Mouse (Mus musculus) myocyte (in vitro differentiated cells): ENCODE measurements around the gene Olfr559.

Source experiments
- E2F4 ChIP-seq: IDR thresholded peaks from one replicate; pipeline ENCODE4 v1.6.1; 2011; ENCODE audit warnings: mild to moderate bottlenecking, control low read depth, moderate library complexity; ENCODE audit not compliant: insufficient read depth
- MAX ChIP-seq: IDR thresholded peaks from one replicate; pipeline ENCODE4 v1.6.1; 2011; ENCODE audit warnings: low read depth, mild to moderate bottlenecking, control low read depth
- MYOD1 ChIP-seq, 3 experiments: IDR thresholded peaks; one replicate each; pipeline ENCODE4 v1.6.1; 2011; ENCODE audit warnings: control low read depth in 2 of 3, low read depth in 2 of 3, mild to moderate bottlenecking in 2 of 3, moderate library complexity in 1 of 3; ENCODE audit not compliant: insufficient read length in 2 of 3, control insufficient read depth in 1 of 3
- MYOG ChIP-seq, 3 experiments: IDR thresholded peaks; one replicate each; pipeline ENCODE4 v1.6.1; 2011; ENCODE audit warnings: control low read depth in 2 of 3, low read depth in 2 of 3, mild to moderate bottlenecking in 2 of 3; ENCODE audit not compliant: insufficient read length in 2 of 3, control insufficient read depth in 1 of 3, insufficient read depth in 1 of 3
- POLR2A ChIP-seq: IDR thresholded peaks from one replicate; pipeline ENCODE4 v1.6.1; 2011; ENCODE audit warnings: low read depth, mild to moderate bottlenecking, control low read depth, moderate library complexity; ENCODE audit not compliant: insufficient read length
- POLR2AphosphoS2 ChIP-seq: IDR thresholded peaks from one replicate; pipeline ENCODE4 v1.6.1; 2011; ENCODE audit warnings: low read depth, control low read depth; ENCODE audit not compliant: insufficient read length
- SRF ChIP-seq: IDR thresholded peaks from one replicate; pipeline ENCODE4 v1.6.1; 2011; ENCODE audit warnings: low read depth; ENCODE audit not compliant: control insufficient read depth, insufficient read length
- TCF12 ChIP-seq: IDR thresholded peaks from one replicate; pipeline ENCODE4 v1.6.1; 2011; ENCODE audit warnings: mild to moderate bottlenecking, control low read depth; ENCODE audit not compliant: poor library complexity, insufficient read depth, severe bottlenecking
- TCF3 ChIP-seq: IDR thresholded peaks from one replicate; pipeline ENCODE4 v1.6.1; 2011; ENCODE audit warnings: low read depth, control low read depth; ENCODE audit not compliant: insufficient read length
- USF1 ChIP-seq: IDR thresholded peaks from one replicate; pipeline ENCODE4 v1.6.1; 2011; ENCODE audit warnings: low read depth, mild to moderate bottlenecking, control low read depth, moderate library complexity

DNA sequence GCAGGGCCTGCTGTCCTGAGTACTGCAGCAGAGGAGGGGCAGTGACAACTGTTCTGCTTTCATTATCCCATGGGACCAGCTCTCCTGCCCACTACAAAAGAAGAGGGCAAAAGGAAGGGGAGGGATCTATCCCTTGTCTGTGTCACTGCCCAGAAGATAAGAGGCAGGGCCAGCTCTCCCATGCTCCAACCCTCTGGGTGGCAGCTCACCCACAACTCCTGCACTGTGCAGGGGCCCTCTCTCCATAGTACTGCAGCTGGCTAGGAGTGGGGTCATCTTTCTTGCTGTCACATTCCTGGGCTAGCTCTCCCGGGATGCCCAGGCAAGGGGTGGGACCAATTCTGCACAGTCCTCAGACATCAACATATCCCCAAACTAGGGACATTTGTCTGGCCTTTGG is 6.5 kb upstream of the Olfr559 start:
- TF ChIP-seq POLR2AphosphoS2 (no peak), TCF12 (no peak), POLR2A (no peak), MAX (no peak), E2F4 (no peak), USF1 (no peak), MYOD1 (IDR thresholded peaks at IDR 0.05; ENCODE audit: control insufficient read depth in 1 of 3, insufficient read length in 2 of 3, low read depth in 2 of 3) (no peak), TCF3 (no peak), SRF (no peak), MYOG (IDR thresholded peaks at IDR 0.05; ENCODE audit: control insufficient read depth in 1 of 3, insufficient read depth in 1 of 3, insufficient read length in 2 of 3, low read depth in 2 of 3) (no peak)
